Mouse (Mus musculus) v-Abl transformed pro-B cells (cell line): ENCODE measurements around the gene Abcf2.
"Not testable (repeated sequence)": the region's sequence is repeated elsewhere in the genome, so short reads cannot be mapped to it uniquely, and the experiment has no call there.

Experiments used
- in situ Hi-C, 2 experiments: fragments of 400-800 bp; cut with MboI; formaldehyde crosslinking; loops; one replicate each; pipeline ENCODE4 v1.15.1; 2025; ENCODE audit not compliant: unreplicated experiment in 2 of 2

Gene Abcf2

DNA sequence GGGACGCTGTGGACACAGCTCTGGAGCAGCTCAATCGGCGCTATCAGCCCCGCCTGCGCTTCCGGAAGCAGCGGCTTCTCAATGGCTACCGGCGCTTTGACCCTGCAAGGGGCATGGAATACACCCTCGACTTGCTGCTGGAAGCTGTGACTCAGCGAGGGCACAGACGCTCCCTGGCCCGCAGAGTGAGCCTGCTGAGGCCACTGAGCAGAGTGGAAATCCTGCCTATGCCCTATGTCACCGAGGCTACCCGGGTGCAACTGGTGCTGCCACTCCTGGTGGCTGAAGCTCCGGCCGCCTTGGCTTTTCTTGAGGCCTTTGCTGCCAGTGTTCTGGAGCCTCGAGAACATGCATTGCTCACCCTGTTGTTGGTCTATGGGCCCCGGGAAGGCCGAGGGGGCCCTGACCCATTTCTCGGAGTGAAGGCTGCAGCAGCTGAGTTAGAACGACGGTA lies 14.0 kb upstream of the Abcf2 start:
- in situ Hi-C loops, result loop anchor here (5.0 to 25.0 kb wide), 3 partner anchors 54 to 204 kb away; partner anchors contain the start of genes Abcb8 (in 1 of the 2), Asic3 (in 1 of the 2), Atg9b (in 1 of the 2) and Cdk5 (in 1 of the 2)

DNA sequence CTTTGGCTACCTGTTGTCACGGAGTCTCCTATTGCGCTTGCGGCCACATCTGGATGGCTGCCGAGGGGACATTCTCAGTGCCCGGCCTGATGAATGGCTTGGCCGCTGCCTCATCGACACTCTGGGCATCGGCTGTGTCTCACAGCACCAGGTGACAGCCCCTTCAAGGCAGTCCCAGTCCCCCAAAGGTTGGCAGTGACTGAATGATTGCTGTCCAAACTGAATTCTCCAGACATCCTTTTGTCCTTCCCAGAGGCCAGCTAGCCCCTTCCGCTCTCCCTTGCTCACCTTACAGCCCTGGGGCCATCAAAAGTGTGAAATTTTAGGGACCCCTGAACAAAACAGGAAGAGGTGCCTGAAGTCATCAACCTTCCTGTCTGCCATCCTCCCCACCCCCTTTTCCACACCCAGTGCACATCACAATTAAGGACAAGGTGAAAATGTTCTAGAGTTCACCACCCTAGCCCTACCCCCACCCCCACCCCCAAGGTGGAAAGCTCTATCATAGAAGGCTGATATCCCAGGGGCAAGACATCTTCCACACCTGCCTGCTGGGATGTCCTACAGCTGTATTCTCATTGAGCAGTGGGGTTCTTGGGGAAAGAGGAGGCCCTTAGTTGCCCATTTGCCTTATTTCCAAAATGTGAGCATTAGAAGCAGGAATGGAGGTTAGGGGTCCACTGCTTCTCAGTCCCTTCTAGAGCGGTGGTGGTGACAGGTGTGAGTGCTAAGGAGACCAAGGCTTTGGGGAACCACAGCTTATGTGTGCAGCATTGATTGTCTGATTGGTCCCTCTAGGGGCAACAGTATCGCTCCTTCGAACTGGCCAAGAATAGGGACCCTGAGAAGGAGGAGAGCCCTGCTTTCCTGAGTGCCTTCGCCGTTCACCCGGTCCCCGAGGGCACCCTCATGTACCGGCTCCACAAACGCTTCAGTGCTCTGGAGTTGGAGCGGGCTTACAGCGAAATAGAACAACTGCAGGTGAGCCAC lies 12.5 kb upstream of the Abcf2 start:
- in situ Hi-C loops, result loop anchor here (5.0 to 25.0 kb wide), 3 partner anchors 53 to 203 kb away; partner anchors contain the start of genes Abcb8 (in 1 of the 2), Asic3 (in 1 of the 2), Atg9b (in 1 of the 2) and Cdk5 (in 1 of the 2)

DNA sequence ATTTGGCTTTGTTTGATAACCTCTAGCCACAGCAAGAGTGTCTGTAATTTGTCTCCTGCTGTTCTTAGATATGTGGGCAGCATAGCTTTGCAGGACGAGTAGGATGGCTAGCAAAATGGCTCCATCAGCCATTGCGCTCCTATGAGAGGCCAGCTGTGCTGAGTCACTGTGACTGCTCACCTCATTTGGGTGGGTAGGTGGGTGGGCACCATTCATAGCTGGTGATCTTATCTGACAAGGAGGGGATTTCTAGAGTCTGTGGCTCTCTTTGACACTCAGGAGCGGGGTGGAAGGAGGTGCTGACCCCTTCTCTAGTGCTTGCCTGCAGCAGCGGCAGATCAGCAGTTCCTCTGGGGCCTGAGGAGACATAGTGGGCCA lies 9.9 kb upstream of the Abcf2 start:
- in situ Hi-C loops, result loop anchor here (25.0 kb wide), 2 partner anchors 175 to 200 kb away; partner anchors contain the start of genes Abcb8 (in 1 of the 2), Asic3 (in 1 of the 2), Atg9b (in 1 of the 2) and Cdk5 (in 1 of the 2)

DNA sequence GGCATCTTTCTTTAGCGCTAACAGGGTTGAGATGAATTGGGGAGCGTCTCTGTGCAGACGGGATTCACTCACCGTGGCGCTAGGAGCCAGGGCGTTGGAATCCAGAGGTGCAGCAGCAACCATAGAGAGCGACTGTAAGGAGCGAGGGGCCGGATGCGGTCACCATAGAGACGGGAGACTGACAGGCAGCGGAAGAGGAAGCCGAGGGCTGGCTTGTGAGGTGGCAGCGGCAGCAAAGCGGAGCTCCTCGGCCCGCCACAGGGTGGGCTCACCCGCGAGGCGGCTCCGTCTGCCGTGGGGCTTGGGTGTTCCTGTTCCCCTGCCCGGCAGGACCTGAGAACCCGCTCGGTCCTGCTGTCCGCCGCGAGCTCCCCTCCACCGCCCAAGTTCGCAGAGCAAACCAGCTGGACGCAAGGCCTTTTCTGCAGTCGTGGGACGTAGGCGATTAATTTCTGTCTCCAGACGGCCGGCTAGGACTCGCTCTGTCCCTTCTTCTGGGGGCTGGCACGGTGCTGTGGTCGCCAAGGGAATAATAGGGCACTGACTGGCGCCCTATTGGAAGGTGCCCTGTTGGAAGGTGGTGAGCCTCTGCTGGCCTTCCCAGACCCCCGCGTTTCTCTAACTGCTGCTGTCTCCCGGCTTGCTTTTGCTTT lies 9.4 kb upstream of the Abcf2 start, which contains the start of gene Chpf2:
TSS of gene Chpf2 (plus strand) at position 195 of the 653 bp plus-strand sequence.
- in situ Hi-C loops, result loop anchor here (25.0 kb wide), 2 partner anchors 174 to 199 kb away; partner anchors contain the start of genes Abcb8 (in 1 of the 2), Asic3 (in 1 of the 2), Atg9b (in 1 of the 2) and Cdk5 (in 1 of the 2)

DNA sequence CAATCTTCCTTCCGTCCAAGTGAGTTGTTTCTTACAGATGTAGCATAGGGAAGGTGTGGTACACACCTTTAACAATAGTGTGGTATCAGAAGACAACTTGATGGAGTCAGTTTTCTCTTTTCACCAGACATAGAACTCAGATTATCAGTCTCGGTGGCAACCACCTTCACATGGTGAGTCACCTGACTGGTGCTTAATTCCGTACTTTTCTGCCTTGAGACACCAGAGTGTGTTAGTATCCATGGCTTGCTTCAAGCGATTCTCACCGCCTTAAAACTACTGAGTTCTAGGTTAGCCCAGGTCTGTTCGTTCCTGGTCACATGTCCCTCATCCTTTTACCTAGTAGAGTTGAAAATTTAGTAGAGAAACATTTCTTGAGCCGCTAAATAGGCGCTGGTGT lies 8.8 kb upstream of the Abcf2 start:
- in situ Hi-C loops, result loop anchor here (25.0 kb wide), 2 partner anchors 174 to 199 kb away; partner anchors contain the start of genes Abcb8 (in 1 of the 2), Asic3 (in 1 of the 2), Atg9b (in 1 of the 2) and Cdk5 (in 1 of the 2)

DNA sequence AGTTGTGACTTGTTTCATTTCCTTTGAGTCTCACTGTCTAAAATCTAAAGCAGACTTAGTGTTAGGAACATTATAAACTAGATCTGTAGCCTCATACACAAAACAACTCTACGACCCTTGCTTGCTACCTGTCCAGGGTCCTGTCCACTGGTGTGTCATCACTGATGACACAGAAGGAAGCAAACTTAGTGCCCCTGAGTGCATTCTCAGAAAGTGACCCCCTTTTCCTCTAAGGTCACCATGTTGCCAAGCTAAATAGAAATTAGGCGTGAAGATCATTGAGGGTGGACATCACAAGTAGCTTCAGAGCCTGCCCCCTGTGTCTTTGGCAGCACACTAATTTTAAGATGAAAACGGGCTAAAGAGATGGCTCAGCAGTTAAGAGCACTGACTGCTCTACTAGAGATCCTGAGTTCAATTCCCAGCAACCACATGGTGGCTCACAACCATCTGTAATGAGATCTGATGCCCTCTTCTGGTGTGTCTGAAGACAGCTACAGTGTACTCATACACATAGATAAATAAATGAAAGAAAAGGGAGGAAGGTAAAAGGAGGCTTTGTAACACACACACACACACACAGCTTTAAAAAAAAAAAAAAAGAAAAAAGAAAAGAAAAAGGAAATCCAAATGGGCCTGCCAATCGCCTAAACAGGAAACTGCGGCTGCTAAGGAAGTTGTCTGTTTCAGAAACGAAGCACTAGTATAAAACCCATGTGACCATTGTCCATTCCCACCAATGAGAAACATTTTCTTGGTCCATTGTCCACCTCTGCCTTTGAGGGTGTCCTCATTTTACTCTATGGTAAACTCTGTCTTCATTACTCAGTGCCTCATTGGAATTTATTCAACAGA lies 1.1 kb upstream of the Abcf2 start:
- in situ Hi-C loops, result loop anchor here (25.0 kb wide), 2 partner anchors 166 to 191 kb away; partner anchors contain the start of genes Abcb8 (in 1 of the 2), Asic3 (in 1 of the 2), Atg9b (in 1 of the 2) and Cdk5 (in 1 of the 2)

DNA sequence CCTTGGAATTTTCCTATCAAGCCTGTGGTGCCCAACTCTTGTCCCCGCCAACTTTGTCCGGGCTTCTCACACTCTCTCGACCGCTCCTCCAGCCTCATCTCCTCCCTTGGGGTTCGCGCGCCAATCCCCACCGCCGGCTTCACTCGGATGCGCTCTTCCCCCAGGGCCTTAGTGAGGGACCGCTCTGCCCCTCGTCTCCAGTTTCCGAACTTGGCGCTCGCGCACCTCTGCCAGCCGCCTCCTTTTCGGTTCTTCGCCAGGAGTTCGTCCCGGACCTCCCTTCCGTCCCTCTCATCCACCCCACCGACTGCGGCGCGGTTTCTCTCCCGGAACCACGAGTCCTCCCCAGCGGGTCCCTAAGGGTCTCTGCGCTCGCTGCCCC lies 475 bp downstream of the Abcf2 start:
- in situ Hi-C loops, result loop anchor here (25.0 kb wide), 2 partner anchors 164 to 189 kb away; partner anchors contain the start of genes Abcb8 (in 1 of the 2), Asic3 (in 1 of the 2), Atg9b (in 1 of the 2) and Cdk5 (in 1 of the 2)

DNA sequence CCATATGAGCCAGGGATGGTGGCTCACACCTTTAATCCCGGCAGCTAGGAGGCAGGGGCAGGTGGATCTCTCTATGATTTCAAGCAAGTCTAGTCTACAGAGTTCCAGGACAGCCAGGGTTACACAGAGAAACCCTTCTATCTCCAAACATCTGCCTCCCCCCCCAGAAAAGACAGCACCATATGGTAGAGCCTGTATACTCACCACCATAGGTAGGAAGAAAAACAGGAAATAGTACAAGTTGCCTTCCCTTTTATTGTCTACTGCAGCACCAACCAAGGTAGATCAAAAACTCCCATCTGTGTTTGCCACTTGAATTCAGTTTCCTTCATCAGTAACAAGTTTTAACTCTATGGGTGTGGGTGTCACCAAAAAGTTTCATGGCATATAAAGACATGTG lies 1.3 kb downstream of the Abcf2 start:
- in situ Hi-C loops, result loop anchor here (25.0 kb wide), 2 partner anchors 164 to 189 kb away; partner anchors contain the start of genes Abcb8 (in 1 of the 2), Asic3 (in 1 of the 2), Atg9b (in 1 of the 2) and Cdk5 (in 1 of the 2)

DNA sequence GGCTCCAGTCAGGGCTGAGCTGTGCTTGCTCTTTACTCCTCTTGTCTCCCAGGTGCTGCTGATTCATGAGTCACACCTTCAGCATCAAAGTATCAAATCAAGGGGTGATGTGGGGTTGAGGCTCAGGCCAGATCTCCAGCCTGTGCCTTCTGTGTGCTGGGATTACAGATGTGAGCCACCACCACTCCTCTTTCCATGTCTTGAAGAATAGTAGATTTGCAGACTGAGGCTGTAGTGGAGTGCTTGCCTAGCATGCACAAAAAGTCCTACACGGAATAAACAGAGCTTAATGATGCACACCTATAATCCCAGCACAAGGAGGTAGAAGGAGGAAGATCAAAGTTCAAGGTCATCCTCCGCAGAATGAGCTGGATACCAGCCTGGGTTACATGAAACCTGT lies 20.6 kb downstream of the Abcf2 start, which contains the start of gene 4931409K22Rik:
TSS of gene 4931409K22Rik (minus strand) at position 101 of the 400 bp plus-strand sequence.
- in situ Hi-C loops, result no loop called here

DNA sequence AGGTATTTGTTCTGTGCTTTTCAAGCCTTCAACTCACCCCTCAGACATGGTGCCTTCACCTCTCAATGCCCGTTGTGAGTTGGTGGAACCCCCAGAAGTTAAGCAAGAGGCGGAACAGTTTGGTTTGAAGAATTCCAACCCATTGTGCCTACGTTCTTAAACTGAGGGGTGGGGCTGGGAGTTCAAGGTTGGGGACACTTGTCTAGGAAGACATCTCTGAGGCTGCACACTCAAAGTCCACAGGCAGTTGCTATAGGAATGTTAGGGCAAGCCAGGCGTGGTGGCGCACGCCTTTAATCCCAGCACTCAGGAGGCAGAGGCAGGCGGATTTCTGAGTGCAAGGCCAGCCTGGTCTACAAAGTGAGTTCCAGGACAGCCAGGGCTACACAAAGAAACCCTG lies 21.9 kb downstream of the Abcf2 start:
- in situ Hi-C loops, result not testable (repeated sequence)

DNA sequence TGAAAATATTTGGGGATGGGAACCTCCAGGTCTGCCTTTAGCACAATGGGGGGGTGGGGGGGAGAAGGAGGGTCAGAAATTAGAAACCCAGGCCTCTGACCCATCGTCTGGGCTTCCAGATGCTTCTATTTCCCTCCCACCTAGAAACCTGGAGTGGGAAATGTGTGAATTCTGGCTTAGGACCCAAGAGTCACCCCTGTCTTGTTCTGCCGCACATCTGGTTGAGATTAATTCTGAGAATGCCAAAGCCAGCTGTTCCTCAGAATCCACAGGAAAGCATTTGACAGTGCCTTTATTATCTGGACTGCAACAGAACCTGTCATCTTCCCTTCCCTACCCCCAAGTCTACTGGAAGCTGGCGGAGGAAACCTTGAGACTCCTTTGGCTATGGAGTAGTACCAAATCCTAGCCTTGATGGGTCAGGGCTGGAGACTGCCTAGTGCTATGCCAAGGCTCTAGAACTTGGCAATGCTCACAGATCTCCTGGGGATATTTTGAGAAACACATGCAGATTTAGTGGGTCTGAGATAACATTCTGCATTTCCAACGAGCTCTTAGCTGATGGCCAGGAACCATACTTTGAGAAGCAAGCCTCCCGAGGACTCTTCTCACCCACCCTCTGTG lies 23.5 kb downstream of the Abcf2 start:
- in situ Hi-C loops, result no loop called here

DNA sequence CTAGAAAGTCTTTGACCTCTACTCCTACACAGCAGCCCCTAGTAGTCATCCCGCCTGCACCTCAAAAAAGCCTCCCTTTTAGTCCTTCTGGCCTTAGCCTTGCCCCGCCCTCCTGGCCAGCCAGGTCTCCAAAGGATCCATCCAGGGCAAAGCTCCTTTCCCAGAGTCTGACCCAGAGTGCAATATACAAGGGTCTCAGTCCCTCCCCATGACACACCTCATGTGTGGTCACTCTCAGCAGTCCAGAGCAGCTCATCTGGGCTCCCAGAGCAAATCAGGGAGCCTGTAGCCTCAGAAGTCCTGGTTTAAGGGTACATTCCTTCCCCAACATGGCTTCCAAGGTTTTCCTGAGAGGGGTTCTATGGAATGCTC lies 26.0 kb downstream of the Abcf2 start:
- in situ Hi-C loops, result no loop called here

DNA sequence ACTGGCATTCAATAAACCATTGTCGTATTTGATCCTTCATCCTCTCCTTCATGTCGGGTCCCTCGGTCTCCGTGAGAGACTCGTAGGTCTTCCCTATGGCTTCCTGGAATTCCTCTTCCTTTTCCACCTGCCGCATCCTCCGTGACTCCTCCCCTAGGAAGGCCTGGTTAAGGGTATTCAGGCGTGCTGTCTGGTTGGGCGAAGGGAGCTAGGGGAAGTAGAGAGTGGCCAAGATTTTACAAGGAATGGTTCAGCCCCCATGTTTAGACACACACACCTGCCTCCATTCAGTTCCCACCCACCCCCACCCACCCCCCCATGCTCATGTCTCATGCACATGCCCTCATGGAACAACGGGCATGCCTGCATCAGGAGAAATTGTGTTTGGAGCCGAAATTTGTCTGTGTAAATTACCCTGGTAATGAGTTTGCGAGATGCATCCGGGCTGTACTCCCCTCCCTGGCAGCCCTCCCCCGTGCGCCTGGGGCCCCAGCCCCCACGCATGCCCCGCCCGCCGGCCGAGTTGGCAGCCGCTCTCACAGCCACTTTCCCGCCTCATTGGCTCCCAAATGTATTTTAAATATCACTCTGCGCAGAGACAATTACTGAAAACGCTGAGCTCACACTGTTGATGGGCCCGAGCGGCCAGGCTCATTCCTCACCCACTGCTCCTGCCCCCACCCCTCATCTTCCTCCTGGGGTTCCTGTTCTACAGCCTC lies 26.5 kb downstream of the Abcf2 start:
- in situ Hi-C loops, result no loop called here

DNA sequence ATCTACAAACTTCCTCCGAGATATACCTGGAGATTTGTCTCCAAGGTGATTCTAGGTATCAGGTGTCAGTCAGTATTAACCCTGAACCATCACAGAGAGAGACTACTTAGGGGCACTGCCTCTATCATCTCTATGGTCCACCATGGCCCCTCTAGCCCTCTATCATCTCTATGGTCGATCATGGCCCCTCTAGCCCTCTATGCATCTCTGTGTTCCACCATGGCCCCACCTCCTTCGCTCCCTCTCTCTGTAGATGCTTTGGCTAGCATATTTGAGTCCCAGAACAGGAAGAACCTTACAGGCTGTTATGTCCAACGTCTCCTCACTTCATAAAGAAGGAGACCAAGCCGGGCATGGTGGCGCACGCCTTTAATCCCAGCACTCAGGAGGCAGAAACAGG lies 34.6 kb downstream of the Abcf2 start:
- in situ Hi-C loops, result no loop called here

DNA sequence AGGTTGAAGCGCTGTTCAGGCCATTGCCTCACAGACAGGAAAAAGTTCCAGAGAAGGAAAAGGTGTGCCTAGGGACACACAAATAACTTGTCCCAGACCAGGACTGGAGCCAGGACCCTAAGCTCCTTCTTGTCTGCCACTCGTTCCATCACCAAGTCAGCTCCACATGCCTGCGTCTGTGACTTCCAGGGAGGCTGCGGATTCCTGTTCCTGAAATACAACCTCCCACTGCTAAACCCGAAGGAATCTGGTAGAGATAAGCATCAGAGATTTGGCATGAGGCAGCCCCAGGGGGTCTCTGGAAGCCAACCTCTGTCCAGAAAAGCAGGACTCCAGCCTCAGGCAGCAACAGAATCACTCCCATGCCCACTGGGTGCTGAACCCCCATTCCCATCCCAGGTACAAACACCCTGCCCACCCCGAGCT lies 36.1 kb downstream of the Abcf2 start:
- in situ Hi-C loops, result no loop called here

DNA sequence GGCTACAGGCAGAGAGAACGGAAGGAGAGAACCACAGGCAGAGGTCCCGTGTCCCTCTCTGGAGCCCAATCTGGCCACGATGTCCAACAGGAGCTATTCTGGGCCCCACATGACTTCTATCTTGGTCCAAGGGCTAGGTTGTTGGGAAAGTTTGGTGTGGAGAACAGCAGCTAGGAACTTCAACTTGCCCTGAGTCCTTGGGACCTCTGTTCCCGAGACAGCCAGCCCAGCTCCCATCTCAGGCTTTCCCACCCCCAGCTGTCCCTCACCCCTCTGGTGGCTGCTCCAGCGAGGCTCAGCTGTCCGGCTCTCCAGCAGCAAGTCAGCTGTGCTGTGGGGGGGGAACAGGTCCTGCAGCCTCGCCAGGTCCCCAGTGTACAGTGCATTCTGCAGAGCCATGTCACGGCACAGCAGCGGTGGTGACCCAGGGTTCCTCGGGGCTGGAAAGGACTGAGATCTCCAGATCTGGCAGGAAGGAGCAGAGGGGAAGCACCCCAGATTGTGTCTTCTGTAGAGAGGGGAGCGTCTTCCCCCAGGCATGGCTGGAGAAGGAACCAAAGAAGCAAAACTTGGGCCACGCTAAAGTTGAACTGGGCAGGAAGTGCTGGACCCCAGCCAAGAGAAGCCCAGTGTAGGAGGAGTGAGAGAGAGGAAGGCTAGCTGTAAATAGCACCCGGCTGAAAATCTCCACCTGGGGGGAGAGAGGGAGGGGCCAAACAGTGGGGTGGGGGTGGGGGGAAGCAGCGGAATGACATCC lies 36.7 kb downstream of the Abcf2 start, which contains the start of gene Asb10:
TSS of gene Asb10 (minus strand) at position 592 of the 757 bp plus-strand sequence.
- in situ Hi-C loops, result no loop called here

DNA sequence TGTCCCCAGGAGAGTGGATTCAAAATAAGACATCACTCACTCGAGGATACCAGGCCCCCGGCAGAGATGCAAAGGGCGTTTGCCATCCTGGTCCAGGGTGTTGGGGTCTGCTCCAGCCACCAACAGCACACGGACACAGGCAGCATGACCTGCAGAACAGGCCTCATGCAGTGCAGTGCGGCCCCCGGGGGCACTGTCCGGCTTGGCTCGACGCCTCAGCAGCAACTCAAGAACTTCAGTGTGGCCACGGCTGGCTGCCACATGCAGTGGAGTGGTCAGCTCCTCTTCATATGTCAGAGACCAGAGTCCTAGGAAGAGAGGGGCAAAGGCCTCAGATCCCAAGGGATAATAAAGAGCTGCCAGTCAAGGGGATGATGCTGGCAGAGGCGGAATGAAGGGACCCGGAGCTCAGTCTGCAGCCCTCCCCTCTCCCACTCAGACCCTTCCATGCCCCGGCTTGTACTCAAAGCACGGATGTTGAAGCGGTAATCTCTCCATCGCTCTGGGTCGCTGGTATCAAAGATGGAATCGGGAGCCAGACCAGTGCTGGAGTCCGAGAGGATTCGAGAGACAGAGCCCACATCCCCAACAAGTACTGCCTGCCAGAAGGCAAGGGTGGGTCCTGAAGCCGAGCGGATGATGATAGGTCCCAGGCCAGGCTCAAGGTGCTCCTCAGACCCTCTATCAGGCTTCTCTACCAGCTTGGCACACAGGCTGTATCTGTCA lies 37.5 kb downstream of the Abcf2 start:
- in situ Hi-C loops, result loop anchor here (5.0 kb wide), 2 partner anchors 43 to 53 kb away; no protein-coding TSS in a partner anchor
